Mouse (Mus musculus) limb, embryonic 14.5 days (tissue): ENCODE results near the gene Cstb. TPM values are rescaled to one million over a fixed set of nuclear protein-coding genes. Genes with fewer than 3 reads are reported as not detected.
A peak's percentile ranks its signal among the peaks of the same experiment; 100 is the strongest.

Experiments used
- ATAC-seq: fragments of 200-750 bp; cut with Nextera tagmentation; 2 replicates; pipeline ENCODE4 v1.8.0; 2017; ENCODE audit warnings: low read depth, moderate number of reproducible peaks, moderate TSS enrichment; ENCODE audit not compliant: low FRiP score
- DNase-seq: peaks from one replicate; pipeline ENCODE4 v3.0.0-alpha.2; 2015; ENCODE audit warnings: low spot score
- H3K27ac ChIP-seq: fragments of 300-500 bp; sonication (generic); replicated peaks from 2 replicates; pipeline ENCODE4 v1.5.1; 2014; ENCODE audit warnings: low read depth, mild to moderate bottlenecking, low read length, moderate library complexity, mixed read lengths
- H3K27me3 ChIP-seq: fragments of 300-500 bp; sonication (generic); 2 replicates; pipeline ENCODE4 v1.6.1; 2014; ENCODE audit warnings: low read length, mixed read lengths; ENCODE audit not compliant: control insufficient read depth, insufficient read depth
- H3K36me3 ChIP-seq: fragments of 300-500 bp; sonication (generic); 2 replicates; pipeline ENCODE4 v1.6.1; 2014; ENCODE audit warnings: mild to moderate bottlenecking, low read length, moderate library complexity, mixed read lengths; ENCODE audit not compliant: control insufficient read depth, insufficient read depth
- H3K4me1 ChIP-seq: fragments of 300-500 bp; sonication (generic); 2 replicates; pipeline ENCODE4 v1.6.1; 2014; ENCODE audit warnings: antibody characterized with exemption, low read length, mixed read lengths; ENCODE audit not compliant: control insufficient read depth, insufficient read depth
- H3K4me2 ChIP-seq: fragments of 300-500 bp; sonication (generic); replicated peaks from 2 replicates; pipeline ENCODE4 v1.6.1; 2014; ENCODE audit warnings: low read depth, mild to moderate bottlenecking, low read length, moderate library complexity; ENCODE audit not compliant: severe bottlenecking
- H3K4me3 ChIP-seq: fragments of 300-500 bp; sonication (generic); replicated peaks from 2 replicates; pipeline ENCODE4 v1.5.1; 2014; ENCODE audit warnings: low read length
- H3K9ac ChIP-seq: fragments of 300-500 bp; sonication (generic); 2 replicates; pipeline ENCODE4 v1.6.1; 2014; ENCODE audit warnings: mild to moderate bottlenecking, low read depth, low read length, moderate library complexity; ENCODE audit not compliant: severe bottlenecking
- H3K9me3 ChIP-seq: fragments of 300-500 bp; sonication (generic); 2 replicates; pipeline ENCODE4 v1.6.1; 2016; ENCODE audit warnings: low read length; ENCODE audit not compliant: control insufficient read depth
- POLR2A ChIP-seq: fragments of 200-500 bp; IDR thresholded peaks from 2 replicates; pipeline ENCODE4 v1.8.0; 2012; ENCODE audit warnings: inconsistent platforms, mild to moderate bottlenecking, moderate library complexity, borderline replicate concordance; ENCODE audit not compliant: insufficient read depth, insufficient read length; ENCODE audit errors: extremely low read depth
- WGBS: fragments of 180-500 bp; shearing (Covaris S2); extraction: QIAGEN DNeasy Blood & Tissue Kit; methylation state at CpG from one replicate; pipeline ENCODE4 v1.1.7; 2014; 5-methylcytosine and 5-hydroxymethylcytosine counted together
- polyA plus RNA-seq, 2 experiments: library from polyadenylated mRNA; depleted of rRNA in 1 of 2; stranded (reverse) in 1 of 2; unstranded in 1 of 2; fragments of >200 nt; fragmentation: Nextera tagmentation in 1 of 2; extraction: Ambion mirVana in 1 of 2; gene quantifications; 2 replicates each; pipeline versions ENCODE4 v1.2.1 to v1.2.3; 2012 to 2014

Cstb gene
- polyA plus RNA-seq, 2 experiments = 157 to 338 TPM

DNA sequence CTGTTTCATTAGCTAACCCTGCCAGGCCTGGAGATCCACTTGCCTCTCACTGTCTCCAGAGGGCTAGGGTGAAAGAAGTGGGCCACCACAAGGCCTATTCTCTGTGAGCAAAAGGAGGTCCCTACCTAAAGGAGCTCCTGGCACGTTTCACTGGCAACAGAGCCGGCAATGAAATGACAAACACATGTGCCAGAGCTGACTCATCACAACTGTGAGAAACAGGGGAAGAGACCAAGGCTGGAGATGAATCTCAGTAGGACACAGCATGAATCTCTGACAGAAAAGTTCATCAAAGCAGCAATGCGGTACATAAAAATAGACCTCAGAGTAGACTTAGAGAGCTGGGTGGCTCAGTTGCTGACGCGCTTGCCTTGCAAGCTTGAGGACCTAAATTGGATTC, 7.6 kb upstream of the Cstb start:
- 54% methylated on average over 5 of the region's 5 CpGs for WGBS
- Histone ChIP-seq H3K27me3 (no peaks in the 10 kb centered on the region), H3K4me3 (no peak overlapping the region), H3K9ac (0 out of 2 replicates have a peak overlapping the region, but pooled peaks have one; percentile 13), H3K9me3 (no peaks in the 10 kb centered on the region), H3K4me2 (no peak overlapping the region), H3K27ac (no peak overlapping the region), H3K36me3 (no peaks in the 10 kb centered on the region), H3K4me1 (no peaks in the 10 kb centered on the region)
- no peak for TF ChIP-seq POLR2A
- ATAC-seq (no peak), DNase-seq (no peak)

DNA sequence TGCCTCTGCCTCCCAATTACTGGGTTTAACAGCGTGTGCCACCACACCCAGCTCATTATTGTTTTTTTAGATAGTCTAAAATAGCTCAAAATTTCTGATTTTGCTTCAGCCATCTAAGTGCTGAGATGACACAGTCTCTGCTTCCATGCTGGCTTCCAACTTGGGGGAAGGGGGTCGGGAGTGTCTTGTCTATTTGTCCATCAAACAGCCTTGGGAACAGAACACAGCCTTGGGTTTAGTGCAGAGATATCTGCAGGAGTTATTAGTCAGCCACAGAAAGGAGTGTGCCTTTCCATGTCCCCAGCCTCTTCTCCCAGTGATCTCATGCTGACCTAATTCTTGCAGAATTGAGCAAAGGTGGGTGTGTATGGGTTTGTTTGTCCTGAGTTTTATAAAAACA, 6.7 kb upstream of the Cstb start:
- no peaks in the 10 kb centered on the region for H3K4me1 ChIP-seq
- H3K27ac ChIP-seq = no peak overlapping the region
- WGBS = 84% methylated on average over 2 of the region's 2 CpGs
- DNase-seq = no peak
- H3K4me2 ChIP-seq = no peak overlapping the region
- no peak for ATAC-seq
- H3K27me3 ChIP-seq = no peaks in the 10 kb centered on the region
- no peak overlapping the region for H3K4me3 ChIP-seq
- H3K36me3 ChIP-seq = no peaks in the 10 kb centered on the region
- H3K9ac ChIP-seq = no peak overlapping the region
- no peaks in the 10 kb centered on the region for H3K9me3 ChIP-seq
- no peak for TF ChIP-seq POLR2A

DNA sequence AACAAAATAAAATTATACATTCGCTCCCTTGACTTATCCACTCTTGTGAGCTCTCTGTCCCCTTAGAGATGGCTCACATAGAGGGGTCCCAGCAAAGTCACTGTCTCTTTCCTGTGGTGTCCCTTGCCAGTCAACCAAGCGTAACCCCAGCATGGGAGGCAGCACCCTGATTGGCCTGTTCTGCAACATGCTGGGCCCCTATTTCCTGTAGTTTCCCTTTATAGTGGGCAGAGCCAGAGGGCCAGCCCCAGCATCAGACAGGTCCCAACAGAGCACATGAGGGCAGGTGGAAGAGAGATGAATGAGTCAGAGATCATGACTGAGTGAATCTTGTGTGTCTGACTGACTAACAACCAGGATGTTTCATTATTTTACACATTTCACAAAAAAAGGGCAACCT, 4.5 kb upstream of the Cstb start:
- WGBS = 76% methylated on average over 2 of the region's 2 CpGs
- no peak overlapping the region for H3K27ac ChIP-seq
- ATAC-seq = no peak
- H3K4me3 ChIP-seq = no peak overlapping the region
- H3K27me3 ChIP-seq = no peaks in the 10 kb centered on the region
- H3K9me3 ChIP-seq = no peaks in the 10 kb centered on the region
- no peaks in the 10 kb centered on the region for H3K36me3 ChIP-seq
- no peak overlapping the region for H3K4me2 ChIP-seq
- no peak for DNase-seq
- no peaks in the 10 kb centered on the region for H3K4me1 ChIP-seq
- H3K9ac ChIP-seq = no peak overlapping the region
- TF ChIP-seq POLR2A = no peak

DNA sequence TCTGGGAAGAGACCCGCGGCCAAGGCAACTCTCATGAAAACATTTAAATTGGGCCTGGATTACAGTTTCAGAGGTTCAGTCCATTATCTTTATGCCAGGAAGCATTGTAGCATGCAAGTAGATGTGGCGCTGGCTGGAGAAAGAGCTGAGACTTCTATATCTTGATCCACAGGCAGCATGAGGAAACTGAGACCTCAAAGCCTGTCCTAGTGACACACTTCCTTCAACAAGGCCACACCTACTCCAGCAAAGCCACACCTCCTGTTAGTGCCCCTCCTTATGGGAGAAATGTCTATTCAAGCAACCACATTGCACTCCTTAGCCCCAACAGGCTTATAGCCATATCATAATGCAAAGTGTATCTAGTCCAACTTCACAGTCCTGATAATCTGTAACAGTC, 2.9 kb upstream of the Cstb start:
- TF ChIP-seq POLR2A = no peak
- peaks cover 5% of the 10 kb centered on the region for H3K36me3 ChIP-seq
- no peak overlapping the region for H3K4me2 ChIP-seq
- no peak for DNase-seq
- no peaks in the 10 kb centered on the region for H3K27me3 ChIP-seq
- no peaks in the 10 kb centered on the region for H3K9me3 ChIP-seq
- ATAC-seq = no peak
- WGBS = 95% methylated on average over 3 of the region's 3 CpGs
- H3K4me1 ChIP-seq = peaks cover 5% of the 10 kb centered on the region; the same call in 1 of the 2 replicates
- H3K9ac ChIP-seq = no peak overlapping the region
- no peak overlapping the region for H3K27ac ChIP-seq
- H3K4me3 ChIP-seq = no peak overlapping the region

DNA sequence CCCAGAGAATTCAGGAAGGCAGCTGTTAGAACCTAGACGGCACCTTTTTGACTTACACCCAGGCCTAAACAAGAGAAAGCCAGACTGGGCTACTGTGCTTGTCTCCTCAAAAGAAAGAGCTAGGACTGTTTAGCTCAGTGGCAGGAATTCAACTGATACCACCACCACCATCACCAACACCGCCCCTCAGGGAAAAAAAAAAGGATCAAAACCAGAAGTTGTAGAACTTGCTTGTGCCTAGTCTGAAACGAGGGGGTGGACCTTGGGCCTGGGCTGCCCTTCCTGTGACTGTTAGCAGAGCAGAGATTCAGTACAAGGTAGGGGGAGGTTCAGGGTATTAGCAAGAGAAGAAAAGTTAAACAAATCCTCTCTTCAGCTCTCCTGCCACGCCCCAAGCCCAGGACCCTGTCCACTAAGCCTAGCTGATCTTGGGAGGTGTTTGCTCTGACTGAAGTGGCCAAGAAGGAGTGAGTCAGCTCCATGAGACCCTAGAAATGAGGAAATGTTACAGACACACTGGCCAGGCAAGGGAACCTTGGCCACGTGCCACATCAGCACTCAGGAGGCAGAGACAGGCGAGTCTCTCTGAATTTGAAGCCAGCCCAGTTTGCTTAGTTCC, 757 bp downstream of the Cstb start:
- no peak for TF ChIP-seq POLR2A
- peak overlapping the region; percentile 52 for H3K4me2 ChIP-seq
- DNase-seq (peak; percentile 28), ATAC-seq (no peak)
- H3K4me1 ChIP-seq = peaks cover 5% of the 10 kb centered on the region; the same call in 1 of the 2 replicates
- H3K9me3 ChIP-seq = no peaks in the 10 kb centered on the region
- H3K27ac ChIP-seq = peak overlapping the region; percentile 65
- peaks cover 15% of the 10 kb centered on the region for H3K36me3 ChIP-seq
- no peaks in the 10 kb centered on the region for H3K27me3 ChIP-seq
- peak overlapping the region; percentile 91 for H3K9ac ChIP-seq
- WGBS = 44% methylated on average over 6 of the region's 6 CpGs
- peak overlapping the region; percentile 77 for H3K4me3 ChIP-seq
